Mouse (Mus musculus) cerebellum, postnatal 36 days (tissue): ENCODE data around the gene Vps53.
A peak's percentile ranks its signal among the peaks of the same experiment; 100 is the strongest.

Experiments
- DNase-seq, 2 experiments: peaks; one replicate each; pipeline ENCODE4 v3.0.0; 2021 to 2022; ENCODE audit warnings: mixed read lengths in 2 of 2

Vps53 gene

DNA sequence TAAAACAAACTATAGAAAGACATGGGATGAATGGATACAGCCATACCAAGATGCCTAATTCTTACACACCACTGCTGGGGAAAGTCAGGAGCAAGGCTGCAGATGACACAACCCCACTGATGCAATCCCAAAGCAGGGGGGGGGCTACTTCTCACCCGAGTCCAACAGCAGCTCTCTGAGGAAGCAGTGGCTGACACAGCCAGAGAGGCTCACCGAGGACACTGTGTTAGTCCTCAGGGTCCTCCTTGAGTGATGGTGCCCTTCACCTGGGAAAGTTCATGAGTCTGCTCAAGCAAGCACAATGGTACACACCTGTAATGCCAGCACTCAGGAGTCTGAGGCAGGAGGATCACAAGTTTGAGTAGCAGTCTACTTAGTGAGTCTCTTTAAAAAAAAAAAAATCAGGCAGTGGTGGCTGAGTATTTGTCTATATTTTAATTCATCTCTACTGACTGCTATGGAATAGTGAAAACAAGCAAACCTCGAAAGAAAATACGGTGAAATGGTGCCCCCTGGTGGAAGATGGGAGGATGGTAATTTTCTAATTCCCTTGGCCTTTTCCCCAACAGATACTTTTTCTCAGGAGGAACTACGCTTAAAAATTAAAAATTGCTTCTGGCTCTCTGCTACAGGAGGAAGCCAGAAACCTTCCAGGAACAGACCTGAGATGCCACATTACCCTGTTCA lies 12.2 kb downstream of the Vps53 start:
- DNase-seq = peak; percentile 72 to 86

DNA sequence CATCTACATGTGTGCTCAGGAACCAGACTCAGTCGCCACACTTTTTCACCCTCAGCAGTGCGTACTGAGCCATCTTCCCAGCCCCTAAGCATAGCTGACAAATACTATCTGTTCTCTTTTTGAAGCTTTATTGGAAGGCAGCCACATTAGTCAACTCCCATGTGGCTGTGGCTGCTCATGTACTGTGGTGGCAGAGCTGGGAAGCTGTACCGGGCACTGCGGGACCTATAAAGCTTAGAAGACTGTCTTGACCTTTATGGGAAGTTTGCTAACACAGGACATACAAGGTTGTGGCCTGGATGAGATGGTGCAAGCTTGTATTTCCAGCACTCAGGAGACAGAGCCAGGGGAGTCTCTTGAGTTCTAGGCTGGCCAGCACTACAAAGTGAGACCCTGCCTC lies 12.8 kb downstream of the Vps53 start:
- DNase-seq = no peak

DNA sequence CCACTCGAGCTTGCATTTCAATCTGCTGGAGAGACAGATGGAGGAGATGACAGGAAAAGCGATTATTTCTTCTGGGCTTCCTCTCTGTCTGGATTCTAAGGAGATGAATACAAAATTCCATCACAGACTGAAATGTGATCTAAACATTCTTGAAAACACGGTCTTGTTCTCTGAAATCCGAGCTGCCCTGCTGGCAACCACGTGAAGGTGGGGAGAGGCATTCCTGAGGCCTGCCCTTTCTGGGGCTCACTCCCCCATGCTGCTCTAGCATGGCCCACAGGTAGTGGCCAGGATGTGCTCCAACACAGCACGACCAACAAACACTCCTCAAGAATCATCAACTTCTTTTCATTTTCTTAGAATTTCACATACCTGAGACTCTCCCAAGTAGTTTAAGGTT lies 19.2 kb downstream of the Vps53 start:
- DNase-seq = no peak

DNA sequence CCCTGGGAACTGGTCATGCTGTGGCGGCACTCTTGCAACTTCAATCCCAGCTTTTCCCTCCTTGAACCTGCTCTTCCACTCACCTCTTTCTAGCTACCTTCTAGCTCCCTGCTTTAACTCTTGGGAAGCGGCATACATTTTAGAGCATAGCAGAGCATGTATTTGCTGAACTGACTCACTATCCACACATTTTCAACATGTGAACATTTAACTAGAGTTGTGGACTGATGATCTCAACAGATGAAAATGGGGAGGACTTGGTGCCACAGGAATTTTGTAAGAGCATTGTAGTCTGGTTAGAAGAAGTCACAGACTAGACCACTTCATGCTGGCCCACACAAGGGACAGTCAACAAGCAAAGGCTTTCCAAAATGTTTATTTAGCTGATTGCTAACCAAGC lies 21.1 kb downstream of the Vps53 start:
- DNase-seq = no peak

DNA sequence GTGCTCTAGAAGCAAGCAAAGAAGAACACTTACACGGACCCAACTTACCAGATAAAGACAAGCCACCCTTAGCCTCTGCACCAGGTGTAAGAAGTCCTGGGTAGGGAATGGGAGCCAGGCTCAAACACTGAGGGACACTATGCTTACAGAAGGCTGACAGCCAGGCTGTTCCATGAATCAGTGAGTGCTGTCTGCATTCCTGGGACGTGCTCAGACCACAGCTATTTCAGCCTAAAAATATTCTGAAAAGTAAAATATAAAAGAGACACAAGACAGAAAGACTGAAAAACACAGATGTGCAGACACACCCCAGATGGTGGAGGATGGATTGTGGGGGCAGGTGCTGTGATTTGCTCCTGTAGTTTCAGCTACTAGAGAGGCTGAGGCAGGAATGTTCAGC lies 24.6 kb downstream of the Vps53 start:
- no peak for DNase-seq

DNA sequence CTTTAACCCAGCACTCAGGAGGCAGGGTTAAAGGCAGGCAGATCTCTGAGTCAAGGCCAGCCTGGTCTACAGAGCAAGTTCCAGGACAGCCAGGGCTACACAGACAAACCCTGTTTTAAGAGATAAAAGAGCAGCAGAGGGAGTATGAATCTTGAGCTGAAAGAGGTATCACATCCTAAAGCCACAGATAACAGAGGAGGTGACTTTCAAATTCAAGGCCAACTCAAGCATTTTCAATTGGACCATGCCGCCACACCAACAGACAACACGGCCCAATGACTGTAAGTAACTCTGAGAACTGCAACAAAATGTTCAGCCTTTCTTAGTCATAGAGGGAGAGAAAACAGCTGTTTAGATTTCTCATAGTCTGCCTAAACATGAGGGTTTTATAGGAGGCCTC lies 25.2 kb downstream of the Vps53 start:
- DNase-seq = no peak

DNA sequence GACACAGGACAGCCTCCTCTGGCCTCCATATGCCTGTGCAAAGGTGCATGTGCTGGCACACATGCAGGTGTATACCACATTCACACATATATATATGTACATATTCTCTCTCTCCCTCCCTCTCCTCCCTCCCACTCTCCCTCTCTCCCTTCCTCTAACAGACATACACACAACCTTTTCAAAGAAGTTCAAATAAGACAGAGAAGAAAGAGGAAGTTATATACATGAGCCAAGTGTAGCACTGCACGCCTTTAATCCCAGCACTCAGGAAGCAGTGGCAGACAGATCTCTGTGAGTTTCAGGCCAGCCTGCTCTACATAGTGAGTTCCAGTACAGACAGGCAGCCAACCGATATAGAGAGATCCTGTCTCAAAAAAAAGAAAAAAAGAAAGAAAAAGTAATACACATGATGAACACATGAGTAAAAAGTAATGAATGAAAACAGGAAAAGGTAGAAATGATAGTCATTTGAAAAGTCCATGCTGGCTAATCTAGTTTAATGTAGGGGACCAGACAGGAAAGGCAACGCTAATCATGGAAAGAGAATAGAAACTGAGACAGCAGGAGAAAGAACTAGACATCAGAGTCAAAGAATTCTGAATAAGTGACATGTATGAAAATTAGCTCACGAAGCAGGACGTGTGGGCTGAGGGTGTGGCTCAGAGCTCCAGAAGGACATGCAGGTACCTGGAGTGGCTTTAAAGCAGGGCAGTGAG lies 26.1 kb downstream of the Vps53 start:
- no peak for DNase-seq

DNA sequence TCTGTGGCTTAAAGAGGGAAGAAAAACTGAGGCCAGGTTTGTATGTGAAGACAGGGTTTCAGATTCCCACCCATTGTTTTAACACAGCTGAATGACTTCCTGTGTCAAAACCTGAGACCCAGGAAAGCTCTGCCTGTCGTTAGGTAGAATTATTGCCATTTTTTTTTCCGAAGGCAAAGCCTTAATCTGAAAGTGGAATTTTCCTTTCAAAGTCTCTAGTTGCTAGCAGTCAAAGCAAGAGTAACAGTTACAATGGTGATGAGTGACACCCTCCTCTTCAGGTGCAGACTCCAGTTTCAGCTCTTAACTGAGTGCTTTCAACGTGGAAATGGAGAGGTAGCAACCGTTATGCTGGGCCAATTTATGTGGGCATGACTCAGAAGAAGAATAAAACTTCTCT lies 28.5 kb downstream of the Vps53 start:
- DNase-seq = no peak

DNA sequence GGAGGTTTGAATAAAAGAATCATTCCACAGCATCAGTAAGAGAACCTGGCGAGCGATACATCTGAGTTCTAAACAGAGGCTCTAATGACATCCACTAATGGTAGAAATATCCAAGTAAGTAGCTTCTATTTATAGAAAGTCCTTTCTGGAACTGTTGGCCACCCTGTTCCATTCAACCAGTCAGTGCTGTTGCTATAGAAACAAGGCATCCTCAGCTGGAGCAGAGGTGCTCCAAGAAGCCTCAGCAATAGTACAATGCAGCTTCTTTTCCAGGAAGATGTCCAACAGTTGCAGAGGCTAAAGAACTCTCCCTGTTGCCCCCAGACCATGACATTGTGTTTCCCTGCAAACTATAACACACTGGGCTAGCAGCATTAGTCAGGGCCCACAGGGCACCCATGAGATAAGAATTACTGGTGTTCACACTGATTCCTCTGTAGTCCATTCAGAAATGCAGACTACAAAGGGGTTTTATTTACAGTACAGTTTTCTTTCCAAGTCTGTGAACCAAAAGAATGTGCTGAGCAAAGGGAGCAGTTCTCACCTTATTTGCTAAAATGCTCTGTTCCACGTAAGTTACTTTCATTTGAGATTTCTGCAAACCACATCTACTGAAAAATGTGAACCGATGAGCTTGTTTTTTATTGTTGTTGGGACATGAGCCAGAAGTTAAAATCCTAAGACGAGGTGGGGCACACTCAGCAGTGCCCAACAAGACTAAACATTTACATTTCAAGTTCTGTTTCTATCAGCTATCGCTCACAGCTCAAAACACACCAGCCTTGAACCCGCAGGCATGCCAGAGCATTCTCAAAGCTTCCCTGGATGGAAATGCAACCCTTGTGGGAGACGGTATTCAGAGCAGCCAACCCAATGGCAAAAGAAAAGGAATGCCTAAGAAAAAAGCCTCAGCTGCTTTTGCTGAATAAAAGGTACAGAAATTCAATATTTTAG lies 31.1 kb downstream of the Vps53 start:
- no peak for DNase-seq

DNA sequence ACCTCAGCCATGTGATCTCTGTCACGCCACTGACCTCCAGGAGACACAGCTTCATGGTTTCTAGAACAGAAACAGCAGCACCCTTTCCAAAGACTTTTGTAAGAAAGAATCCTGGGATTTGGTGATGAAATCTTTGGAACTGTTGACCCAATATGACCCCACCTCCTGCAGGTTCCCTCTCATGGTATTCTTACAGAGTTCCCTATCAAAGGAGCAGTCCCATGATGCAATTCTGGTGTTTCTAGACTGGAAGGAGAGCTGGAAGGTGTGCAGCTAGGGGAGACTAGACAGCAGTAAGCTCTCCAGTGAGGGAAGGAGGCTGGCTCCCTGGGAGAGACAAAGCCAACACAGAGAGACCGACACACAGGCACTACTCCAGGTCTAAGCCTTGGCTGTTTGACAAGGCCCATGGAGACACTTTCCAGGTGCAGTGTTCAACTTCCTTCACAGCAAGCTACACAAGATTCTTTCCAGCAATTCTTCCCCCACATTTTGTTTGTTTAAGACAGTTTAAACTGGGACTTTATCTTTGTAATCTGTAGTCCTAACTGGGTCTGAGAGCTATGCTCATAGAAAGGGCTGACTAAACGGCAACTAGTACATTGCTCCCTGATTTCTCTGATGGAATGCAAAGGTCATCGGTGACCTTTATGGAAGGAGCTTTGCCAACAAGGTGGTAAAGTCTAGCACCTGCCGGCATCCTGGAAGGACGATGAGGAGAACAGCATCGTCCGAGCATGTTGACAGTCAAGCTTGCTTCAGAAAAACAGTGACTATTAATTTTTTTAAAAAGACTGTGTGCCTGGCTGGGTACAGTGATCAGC lies 33.0 kb downstream of the Vps53 start:
- DNase-seq = peak; percentile 34 to 39

DNA sequence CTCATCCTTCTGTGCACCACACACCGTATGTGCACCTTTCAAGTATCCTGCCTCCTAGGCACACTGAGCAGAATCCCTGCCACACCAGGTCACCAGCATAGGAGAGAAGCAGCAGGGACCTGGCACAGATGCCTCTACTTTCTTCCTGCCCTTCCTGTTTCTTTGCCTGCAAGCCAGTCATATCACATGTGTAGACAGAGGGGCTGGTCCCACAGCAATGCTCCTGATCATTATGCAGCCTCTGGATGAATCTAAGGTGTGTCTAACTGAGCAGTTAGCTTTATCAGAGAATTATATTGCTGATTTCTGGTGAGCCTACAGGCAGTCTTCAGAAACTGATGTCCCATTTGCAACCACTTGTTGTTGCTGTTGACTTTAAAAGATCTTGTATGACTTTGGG lies 34.3 kb downstream of the Vps53 start:
- no peak for DNase-seq

DNA sequence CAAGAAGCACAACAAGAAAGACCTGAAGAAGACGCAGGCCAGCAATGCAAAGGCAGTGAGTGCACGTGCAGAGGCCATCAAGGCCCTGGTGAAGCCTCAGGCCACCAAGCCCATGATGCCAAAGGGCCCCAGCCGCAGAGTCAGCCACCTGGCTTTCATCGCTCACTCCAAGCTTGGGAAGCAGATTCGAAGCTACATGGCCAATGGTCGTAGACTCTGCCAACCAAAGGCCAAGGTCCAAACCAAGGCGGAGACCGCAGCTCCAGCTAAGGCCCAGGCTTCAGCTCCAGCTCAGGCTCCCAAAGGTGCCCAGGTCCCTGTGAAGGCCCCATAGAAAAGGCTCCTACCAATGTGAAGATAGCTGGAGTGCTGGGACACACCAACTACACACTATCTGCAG lies 35.1 kb downstream of the Vps53 start:
- no peak for DNase-seq

DNA sequence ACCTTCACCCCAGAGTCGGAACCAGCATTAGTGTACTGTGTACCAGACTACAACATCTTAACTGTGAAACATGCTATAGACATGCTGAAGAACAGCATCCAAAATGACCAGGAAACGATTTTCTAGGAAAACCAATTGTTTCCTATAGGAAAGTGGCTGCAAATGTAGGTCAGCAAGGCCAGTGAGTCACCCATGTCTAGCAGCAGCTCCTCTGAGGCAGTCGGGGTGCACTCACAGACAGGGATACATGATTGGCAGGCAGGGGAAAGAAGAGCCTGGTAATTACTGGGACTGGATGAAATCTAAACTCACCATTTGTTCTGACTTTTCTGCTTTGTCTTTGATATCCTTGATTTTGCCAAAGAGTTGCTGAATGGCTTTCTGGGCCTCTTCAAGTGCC lies 41.5 kb downstream of the Vps53 start:
- DNase-seq = no peak

DNA sequence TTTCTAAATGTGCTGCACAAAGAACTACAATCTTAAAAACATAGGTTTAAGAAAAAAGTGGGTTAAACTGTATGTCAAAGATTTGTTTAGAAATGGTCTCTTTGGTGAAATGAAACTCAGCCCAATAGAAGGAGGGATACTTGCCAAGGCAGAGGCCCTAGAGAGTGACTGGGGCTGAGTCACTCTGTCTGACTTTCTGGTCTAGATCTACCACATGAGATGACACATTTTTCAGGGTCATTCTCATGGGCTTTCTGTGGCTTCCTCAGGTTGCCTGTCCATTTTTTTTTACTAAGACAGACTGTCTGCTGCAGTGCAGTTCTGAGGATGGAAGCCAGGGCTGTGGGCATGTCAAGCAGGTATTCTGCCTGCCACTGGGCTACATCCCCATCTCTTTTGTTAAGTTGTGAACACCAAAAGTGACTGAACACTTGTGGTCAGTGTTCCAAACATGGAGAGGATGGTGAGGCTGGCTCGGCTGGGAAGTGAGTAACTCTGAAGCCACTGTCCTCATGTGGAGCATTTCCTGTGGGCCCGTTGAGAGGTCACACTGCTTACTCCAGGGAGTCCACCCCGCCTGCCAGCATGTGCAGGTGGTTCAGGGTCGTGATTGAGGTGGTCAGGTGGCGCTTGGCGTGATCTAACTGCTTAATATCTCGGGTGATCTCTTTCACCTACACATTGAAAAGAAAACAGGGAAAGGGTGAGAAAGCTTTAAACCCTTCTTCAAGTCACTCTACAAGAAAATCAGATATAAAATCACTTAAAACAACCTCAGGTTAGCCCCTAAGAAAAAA lies 43.6 kb downstream of the Vps53 start:
- DNase-seq = no peak

DNA sequence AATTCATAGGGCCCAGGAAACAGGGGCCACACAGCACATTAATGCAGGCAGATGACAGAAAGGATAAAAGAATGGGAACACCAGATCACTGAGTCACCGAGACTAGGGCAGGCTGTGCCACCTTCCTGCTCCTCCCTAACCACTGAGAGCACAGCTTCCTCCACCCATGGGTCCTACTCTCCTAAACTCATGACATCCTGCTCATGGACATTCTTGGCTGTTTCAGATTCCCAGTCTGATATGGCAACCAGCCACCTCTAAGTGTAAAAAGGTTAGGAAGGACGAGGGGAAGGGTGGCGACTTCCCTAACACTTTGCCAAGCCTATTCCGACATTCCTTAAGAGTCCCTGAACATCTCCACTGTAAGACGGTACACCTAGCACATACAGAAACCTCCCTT lies 48.6 kb downstream of the Vps53 start:
- no peak for DNase-seq

DNA sequence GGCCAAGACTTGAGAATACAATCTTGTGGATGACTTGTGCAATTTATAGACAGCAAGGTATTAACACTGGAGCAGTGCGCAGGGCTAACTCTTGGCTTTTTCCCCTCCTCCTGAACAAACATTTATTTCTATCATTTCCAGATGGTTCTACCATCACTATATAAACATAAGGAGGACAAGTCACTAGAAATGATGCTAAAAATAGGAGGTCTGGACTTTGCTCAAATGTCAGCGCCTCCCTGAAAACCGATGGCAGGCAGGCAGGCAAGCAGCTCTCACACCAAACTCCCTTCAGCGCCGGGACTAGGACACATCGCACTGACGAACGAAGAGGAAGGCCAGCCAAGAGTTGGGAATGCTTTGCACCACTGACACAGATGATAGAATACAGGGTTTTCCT lies 54.1 kb downstream of the Vps53 start:
- no peak for DNase-seq

DNA sequence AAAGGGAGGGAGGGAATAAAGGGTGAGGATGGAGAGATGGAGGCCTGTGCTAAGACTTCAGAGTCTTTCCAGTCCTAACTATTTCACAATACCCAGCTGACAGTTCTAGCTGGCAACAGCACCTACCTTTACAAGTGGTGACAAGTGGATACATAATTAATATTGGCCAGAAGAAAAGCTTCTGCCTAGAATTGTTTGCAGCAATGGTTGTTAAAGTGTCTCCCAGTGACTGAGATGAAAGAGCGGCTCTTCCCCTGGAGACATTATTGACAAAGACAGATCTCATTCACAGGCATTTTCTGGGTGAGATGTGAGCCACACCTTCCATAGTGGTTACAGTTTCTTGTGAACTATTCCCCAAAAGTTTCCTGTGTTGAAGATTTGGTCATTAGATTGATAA lies 55.9 kb downstream of the Vps53 start:
- DNase-seq = no peak

DNA sequence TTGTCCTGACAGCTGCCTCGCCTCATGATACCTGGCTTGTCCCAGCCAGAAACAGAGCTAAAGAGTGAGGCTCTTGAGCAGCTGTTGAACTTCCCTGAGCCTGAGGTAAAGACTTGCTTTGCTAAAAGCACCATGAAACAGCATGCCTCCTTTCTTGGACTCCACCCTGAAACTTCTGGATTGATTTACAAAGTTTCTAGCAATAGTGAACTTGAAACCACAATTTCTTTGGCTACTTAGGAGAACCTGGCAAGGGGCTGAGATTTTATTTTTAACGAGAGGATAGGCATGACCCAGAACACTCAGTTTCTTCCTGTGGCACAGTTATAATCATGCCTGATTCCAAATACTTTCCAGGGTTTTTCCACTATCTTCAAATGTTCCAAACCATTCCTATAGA lies 56.9 kb downstream of the Vps53 start:
- DNase-seq = no peak

DNA sequence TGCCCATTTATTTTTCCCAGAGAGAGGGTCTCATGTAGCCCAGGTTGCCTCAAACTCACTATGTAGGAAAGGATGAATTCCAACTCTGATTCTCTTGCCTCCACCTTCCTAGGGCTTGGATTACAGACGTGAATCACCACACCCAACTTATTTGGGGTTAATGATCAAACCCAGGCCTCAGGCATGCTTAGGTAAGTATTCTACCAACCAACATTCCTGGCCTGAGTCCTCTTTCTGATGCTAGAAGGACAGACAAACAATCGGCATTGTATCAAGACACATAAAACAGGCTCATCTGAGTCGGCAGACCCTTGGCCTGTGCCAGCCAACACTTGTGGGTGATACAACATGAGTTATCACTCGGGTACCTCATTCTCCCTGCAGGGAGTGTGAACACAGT lies 58.4 kb downstream of the Vps53 start:
- no peak for DNase-seq

DNA sequence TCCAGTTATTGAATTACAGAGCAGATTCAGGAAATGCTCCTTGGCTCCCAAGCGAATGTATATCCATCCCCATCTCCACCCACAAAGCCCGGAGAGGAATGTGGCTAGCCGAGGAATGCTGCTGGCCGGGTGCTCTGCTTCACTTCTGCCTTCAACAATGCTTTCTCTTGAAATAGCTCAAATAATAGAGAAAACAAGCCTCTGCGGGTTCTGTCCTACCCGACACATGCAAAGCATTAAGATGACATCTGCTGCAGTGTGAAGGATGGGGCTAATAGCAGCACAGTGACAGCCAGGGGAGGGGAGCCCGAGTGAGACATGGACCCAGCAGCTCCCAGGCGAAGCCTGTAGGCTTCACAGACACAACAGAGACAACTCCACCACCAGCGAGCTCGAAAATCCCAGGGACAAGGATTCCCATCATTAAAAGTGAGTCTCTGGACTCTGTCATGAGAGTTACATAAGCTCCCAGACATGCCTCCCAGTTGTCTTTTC lies 59.0 kb downstream of the Vps53 start:
- DNase-seq = no peak

DNA sequence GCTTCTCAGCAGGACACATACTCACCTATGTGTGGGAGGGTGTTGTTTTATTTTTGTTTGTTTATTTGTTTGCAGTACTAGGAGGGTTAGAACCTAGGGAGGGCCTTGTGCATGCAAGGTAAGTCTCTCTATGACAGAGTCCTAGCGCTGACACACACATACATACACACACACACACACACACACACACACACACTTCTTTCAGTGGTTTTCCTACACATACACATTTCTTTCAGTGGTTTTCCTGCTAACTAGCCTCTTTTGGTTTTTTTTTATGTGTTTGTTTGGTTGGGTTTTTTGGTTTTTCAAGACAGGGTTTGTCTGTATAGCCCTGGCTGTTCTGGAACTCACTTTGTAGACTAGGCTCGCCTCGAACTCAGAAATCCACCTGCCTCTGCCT lies 69.0 kb downstream of the Vps53 start:
- DNase-seq = no peak
